Mouse (Mus musculus): ENCODE measurements around the gene Gbp5. TPM values are rescaled to one million over a fixed set of nuclear protein-coding genes. Genes with fewer than 3 reads are reported as not detected.

The Gbp5 gene
- total RNA-seq (2017): 23.5 and 24.2 TPM in 2 replicates

GRCm38 (mm10) chr3:142493536-142494061 is at the start of gene Gbp5:
Gbp5 (plus strand) TSS chr3:142493978.
- peak; percentile 79 for ATAC-seq (ENCODE audit: extremely low read depth, insufficient number of reproducible peaks, low FRiP score, poor library complexity, severe bottlenecking)

GRCm38 (mm10) chr3:142454198-142454597 is 39.6 kb upstream of the Gbp5 start:
- no peak for ATAC-seq (ENCODE audit: extremely low read depth, insufficient number of reproducible peaks, low FRiP score, poor library complexity, severe bottlenecking)

GRCm38 (mm10) chr3:142459241-142459640 is 34.5 kb upstream of the Gbp5 start:
- no peak for ATAC-seq (ENCODE audit: extremely low read depth, insufficient number of reproducible peaks, low FRiP score, poor library complexity, severe bottlenecking)

- ATAC-seq (ENCODE audit: extremely low read depth, insufficient number of reproducible peaks, low FRiP score, poor library complexity, severe bottlenecking): no peak
These were observed 30.7 kb upstream of the Gbp5 start for GRCm38 (mm10) chr3:142462764-142463751.

GRCm38 (mm10) chr3:142474349-142474983 is 19.3 kb upstream of the Gbp5 start:
- peak; percentile 70 for ATAC-seq (ENCODE audit: extremely low read depth, insufficient number of reproducible peaks, low FRiP score, poor library complexity, severe bottlenecking)

- peak; percentile 51; the same call in 1 of the 2 replicates for ATAC-seq (ENCODE audit: extremely low read depth, insufficient number of reproducible peaks, low FRiP score, poor library complexity, severe bottlenecking)
These were observed 17.9 kb upstream of the Gbp5 start for GRCm38 (mm10) chr3:142475913-142476312.

GRCm38 (mm10) chr3:142477866-142478265 is 15.9 kb upstream of the Gbp5 start:
- ATAC-seq (ENCODE audit: extremely low read depth, insufficient number of reproducible peaks, low FRiP score, poor library complexity, severe bottlenecking): no peak

GRCm38 (mm10) chr3:142478360-142478759 is 15.4 kb upstream of the Gbp5 start:
- peak; percentile 85 for ATAC-seq (ENCODE audit: extremely low read depth, insufficient number of reproducible peaks, low FRiP score, poor library complexity, severe bottlenecking)

- ATAC-seq (ENCODE audit: extremely low read depth, insufficient number of reproducible peaks, low FRiP score, poor library complexity, severe bottlenecking): peak; percentile 93
These were observed 3.3 kb upstream of the Gbp5 start for GRCm38 (mm10) chr3:142490465-142490864.

GRCm38 (mm10) chr3:142495146-142495655 is 1.4 kb downstream of the Gbp5 start:
- ATAC-seq (ENCODE audit: extremely low read depth, insufficient number of reproducible peaks, low FRiP score, poor library complexity, severe bottlenecking): no peak

GRCm38 (mm10) chr3:142496113-142497101 is 2.6 kb downstream of the Gbp5 start:
- peak; percentile 26; the same call in 1 of the 2 replicates for ATAC-seq (ENCODE audit: extremely low read depth, insufficient number of reproducible peaks, low FRiP score, poor library complexity, severe bottlenecking)

- peak; percentile 32; the same call in 1 of the 2 replicates for ATAC-seq (ENCODE audit: extremely low read depth, insufficient number of reproducible peaks, low FRiP score, poor library complexity, severe bottlenecking)
These were observed 3.5 kb downstream of the Gbp5 start for GRCm38 (mm10) chr3:142497123-142497841.

GRCm38 (mm10) chr3:142498941-142499340 is 5.2 kb downstream of the Gbp5 start:
- ATAC-seq (ENCODE audit: extremely low read depth, insufficient number of reproducible peaks, low FRiP score, poor library complexity, severe bottlenecking): no peak

- no peak for ATAC-seq (ENCODE audit: extremely low read depth, insufficient number of reproducible peaks, low FRiP score, poor library complexity, severe bottlenecking)
These were observed 34.3 kb downstream of the Gbp5 start for GRCm38 (mm10) chr3:142528116-142528515.

GRCm38 (mm10) chr3:142529597-142529996 is 35.8 kb downstream of the Gbp5 start:
- ATAC-seq (ENCODE audit: extremely low read depth, insufficient number of reproducible peaks, low FRiP score, poor library complexity, severe bottlenecking): no peak

GRCm38 (mm10) chr3:142530087-142530953 is 36.5 kb downstream of the Gbp5 start, which contains the start of gene Gbp7:
Gbp7 (plus strand) TSS chr3:142530342.
- peak; percentile 88 for ATAC-seq (ENCODE audit: extremely low read depth, insufficient number of reproducible peaks, low FRiP score, poor library complexity, severe bottlenecking)

GRCm38 (mm10) chr3:142531595-142531994 is 37.8 kb downstream of the Gbp5 start:
- ATAC-seq (ENCODE audit: extremely low read depth, insufficient number of reproducible peaks, low FRiP score, poor library complexity, severe bottlenecking): no peak
